Mouse (Mus musculus) C2C12 (cell line): Measurements from ENCODE around the gene Ccdc180.

ENCODE experiments used
- CEBPB ChIP-seq: IDR thresholded peaks from one replicate; pipeline ENCODE4 v1.6.1; 2011; ENCODE audit warnings: low read depth, mild to moderate bottlenecking, control low read depth, moderate library complexity
- CTCF ChIP-seq: IDR thresholded peaks from one replicate; pipeline ENCODE4 v1.5.1; 2011; ENCODE audit not compliant: control insufficient read depth, insufficient read depth, insufficient read length
- MAX ChIP-seq: IDR thresholded peaks from one replicate; pipeline ENCODE4 v1.6.1; 2011; ENCODE audit warnings: mild to moderate bottlenecking, control low read depth
- MYOD1 ChIP-seq: IDR thresholded peaks from one replicate; pipeline ENCODE4 v1.6.1; 2011; ENCODE audit warnings: low read depth; ENCODE audit not compliant: control insufficient read depth, insufficient read length
- USF1 ChIP-seq: IDR thresholded peaks from one replicate; pipeline ENCODE4 v1.6.1; 2011; ENCODE audit warnings: low read depth, mild to moderate bottlenecking, control low read depth, moderate library complexity

GRCm38 (mm10) chr4:45981054-45981453, 91.0 kb downstream of the Ccdc180 start:
- TF ChIP-seq CTCF (no peak), USF1 (no peak), CEBPB (no peak), MYOD1 (no peak), MAX (no peak)
